Mouse (Mus musculus): ENCODE measurements around the gene Pik3ip1.

The Pik3ip1 gene

GRCm38 (mm10) chr11:3302792-3303191 lies 27.4 kb upstream of the Pik3ip1 start:
- no peak for DNase-seq (ENCODE audit: low spot score)

DNA sequence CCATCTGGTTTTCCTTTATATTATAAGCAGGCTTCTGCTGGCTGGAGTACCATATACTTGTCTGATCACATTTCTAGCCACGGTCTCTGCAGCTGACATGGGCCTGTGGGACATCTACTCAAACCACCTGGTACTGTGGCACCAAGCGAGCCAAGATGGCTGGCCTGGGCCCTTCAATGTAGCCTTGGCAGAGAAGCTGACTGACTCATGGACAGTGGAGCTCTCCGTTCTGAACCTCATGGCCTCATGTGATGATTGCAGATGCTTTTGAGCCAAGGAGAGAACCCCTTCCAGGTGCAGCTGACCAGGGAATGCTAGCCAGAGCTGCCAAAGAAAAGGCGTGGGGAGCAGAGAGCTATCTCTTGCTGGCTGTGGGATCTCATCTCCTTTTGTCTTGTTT lies 24.4 kb upstream of the Pik3ip1 start:
- no peak for DNase-seq (ENCODE audit: low spot score)

DNA sequence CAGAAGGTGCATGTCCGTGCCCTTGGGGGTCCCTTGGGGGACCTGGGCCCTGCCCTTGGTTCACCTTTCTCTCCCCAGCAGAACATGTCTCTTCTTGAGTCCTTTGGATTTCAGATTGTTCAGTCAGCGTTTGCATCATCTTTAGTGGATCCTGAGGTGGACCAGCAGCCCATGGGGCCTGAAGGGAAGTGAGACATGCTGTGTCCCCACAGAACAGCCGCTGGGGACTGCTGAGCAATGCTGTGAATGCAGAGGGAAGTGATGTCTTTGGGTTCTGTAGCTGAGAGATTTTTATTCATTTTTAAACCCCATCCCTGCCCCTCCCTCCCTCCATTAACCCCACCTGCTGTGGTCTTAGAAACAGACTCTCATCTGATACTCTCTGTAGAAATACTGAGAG lies 22.3 kb upstream of the Pik3ip1 start:
- no peak for DNase-seq (ENCODE audit: low spot score)

- no peak for DNase-seq (ENCODE audit: low spot score)
Measured at GRCm38 (mm10) chr11:3309884-3310283, 20.3 kb upstream of the Pik3ip1 start.

DNA sequence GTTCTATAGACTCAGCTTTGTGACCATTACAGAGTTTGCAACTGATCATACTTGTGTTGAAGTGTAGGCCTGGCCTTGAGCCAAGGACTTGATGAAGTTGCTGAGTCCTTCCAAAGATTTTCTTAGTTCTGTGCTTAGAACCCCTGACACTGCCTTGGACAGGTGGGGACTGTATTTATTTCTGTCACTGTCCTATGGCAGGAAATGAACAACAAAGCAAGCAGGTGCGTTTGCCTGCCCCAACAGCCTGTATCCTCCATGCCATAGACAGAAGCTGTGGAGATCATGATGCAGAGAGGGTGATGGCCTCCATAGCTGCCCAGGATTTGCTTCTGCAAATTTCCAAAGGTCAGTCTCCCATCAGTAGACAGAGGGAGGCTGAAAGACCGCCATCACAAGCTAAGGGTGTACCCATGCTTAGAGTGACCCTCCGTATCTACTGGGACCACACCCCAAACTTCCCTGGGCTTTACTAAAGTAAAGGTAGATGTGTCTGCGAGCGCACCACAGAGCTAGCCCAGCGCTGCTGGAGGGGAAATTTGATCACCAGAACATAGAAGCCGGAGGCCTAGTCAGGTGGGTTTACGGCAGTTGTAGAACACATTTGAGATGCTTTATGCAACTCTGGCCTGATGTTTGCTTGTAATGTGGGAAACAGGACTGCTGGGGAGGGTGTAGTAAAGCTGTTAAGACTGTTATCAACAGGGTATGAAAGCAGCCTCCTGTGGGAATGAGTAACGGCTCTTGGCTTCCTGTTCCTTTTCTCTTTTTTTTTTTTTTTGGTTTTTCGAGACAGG lies 19.2 kb upstream of the Pik3ip1 start:
- no peak for DNase-seq (ENCODE audit: low spot score)

- DNase-seq (ENCODE audit: low spot score) = no peak
Measured at GRCm38 (mm10) chr11:3311586-3312347, 18.4 kb upstream of the Pik3ip1 start.

DNA sequence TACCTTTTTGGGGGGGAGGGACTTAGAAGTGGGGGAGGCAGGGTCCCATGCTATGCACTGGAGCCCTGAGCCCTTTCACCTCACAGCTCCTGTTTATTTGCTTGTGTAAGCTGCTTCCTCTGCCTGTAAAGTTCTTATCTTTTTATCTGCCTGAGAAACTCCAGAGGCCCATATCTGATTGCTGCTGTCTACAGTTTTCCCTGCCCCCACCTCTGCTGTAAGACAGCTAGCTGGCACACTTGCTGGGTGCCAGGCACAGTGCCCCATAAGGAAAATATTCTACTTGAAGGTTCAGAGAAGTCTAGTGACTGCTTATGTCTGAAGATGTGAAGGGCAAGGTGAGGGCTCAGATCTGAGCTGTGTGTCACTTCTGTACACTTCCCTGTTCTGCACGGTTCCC lies 16.9 kb upstream of the Pik3ip1 start:
- no peak for DNase-seq (ENCODE audit: low spot score)

DNA sequence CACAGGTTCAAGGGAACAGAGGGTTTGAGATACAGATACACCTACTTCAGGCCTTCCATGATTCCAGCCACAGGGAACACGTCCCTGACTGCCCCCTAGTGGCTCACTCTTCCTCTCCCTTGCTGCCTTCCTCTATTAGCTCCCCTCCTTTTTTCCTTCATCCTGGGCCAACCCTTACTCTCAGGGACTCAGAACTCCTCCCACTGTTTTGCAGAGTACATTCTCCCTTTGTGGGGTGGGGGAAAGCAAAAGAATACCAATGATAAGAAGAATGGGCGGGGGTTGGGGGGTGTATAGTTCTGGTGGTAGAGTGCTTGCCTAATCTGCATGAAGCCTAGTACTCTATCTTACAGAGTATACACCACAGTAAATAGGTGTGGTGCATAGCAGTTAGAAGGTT lies 16.1 kb upstream of the Pik3ip1 start:
- peak; percentile 49 for DNase-seq (ENCODE audit: low spot score)

- no peak for DNase-seq (ENCODE audit: low spot score)
Measured at GRCm38 (mm10) chr11:3318286-3318685, 11.9 kb upstream of the Pik3ip1 start.

GRCm38 (mm10) chr11:3328271-3328670 lies 1.9 kb upstream of the Pik3ip1 start:
- no peak for DNase-seq (ENCODE audit: low spot score)

DNA sequence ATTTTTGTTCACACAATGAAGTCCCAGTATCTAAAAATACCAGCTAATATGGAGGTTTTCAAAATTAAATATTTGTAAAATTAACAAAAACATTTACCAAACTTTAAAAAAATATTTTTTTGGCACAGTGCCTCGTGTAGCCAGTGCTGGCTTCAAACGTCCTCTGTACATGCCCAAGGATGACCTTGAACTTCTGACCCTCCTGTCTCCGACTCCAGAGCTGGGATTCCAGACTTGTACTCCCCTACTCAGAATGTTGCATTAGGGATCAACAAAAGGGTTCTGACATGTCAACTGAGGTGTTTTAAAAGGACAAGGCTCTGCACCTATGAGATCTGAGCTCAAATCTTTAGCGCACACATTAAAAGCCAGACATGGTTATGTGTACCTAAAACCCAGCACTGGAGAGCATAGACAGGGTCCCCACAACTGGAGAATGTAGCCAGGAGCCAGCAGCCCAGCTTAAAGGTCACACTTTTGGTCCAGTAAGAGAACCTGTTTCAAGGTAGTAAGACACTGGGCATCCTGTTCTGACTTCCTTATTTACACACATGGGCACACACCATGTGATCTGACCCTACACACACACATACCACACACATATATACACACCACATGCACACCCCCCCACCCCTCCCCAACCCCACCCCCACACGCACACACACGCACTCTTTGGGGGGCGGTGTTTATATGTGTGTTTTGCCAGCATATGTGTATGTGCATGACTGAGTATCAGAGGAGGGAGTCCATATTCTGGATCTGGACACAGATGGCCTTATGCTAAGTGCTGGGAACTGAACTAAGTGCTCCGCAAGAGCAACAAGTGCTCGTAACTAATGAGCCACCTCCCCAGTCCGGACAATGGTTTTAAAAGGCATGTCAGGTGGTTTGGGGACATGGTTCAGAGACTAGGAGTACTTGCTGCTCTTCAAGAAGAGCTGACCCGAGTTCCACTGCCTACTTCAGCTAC lies 1.1 kb upstream of the Pik3ip1 start:
- no peak for DNase-seq (ENCODE audit: low spot score)

- peak; percentile 73 for DNase-seq (ENCODE audit: low spot score)
Measured at GRCm38 (mm10) chr11:3330566-3330965, 365 bp downstream of the Pik3ip1 start.

DNA sequence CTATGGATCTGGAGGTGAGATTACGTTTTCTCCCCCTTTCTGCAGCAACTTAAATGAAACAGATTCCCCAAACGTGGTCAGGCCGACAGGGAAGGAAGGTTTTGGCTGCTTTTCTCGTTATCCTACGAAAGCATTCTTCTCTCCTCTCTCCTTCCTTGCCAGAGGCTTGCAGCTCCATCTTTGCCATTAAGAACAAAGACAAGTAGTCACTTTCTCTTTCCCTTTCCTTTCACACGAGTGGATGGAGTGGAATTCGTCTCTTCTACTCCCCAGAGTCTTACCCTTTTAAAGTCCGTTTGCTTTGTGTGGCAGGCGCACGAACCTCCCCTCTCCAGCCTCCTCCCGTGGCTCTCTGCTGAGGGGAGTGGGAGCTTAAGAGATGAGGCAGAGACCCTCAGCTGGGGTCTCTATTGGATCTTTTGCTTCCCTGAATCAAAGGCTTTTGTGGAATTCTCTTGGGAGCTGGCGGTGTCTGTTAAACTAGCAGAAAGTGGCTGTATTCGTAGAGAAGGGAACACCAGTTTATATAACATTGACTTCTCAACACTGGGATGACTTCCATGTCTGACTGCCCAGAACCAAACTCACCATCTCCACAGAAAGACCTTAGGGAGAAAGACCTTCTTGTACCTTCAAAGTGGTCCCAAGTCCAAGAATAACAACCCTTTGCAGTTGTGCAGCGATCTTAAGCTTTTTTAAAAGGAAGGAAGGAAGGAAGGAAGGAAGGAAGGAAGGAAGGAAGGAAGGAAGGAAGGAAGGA lies 970 bp downstream of the Pik3ip1 start:
- DNase-seq (ENCODE audit: low spot score) = no peak

GRCm38 (mm10) chr11:3331756-3332642 lies 1.8 kb downstream of the Pik3ip1 start:
- peak; percentile 79 for DNase-seq (ENCODE audit: low spot score)

- no peak for DNase-seq (ENCODE audit: low spot score)
Measured at GRCm38 (mm10) chr11:3333111-3333695, 3.0 kb downstream of the Pik3ip1 start.

- no peak for DNase-seq (ENCODE audit: low spot score)
Measured at GRCm38 (mm10) chr11:3334141-3334710, 4.0 kb downstream of the Pik3ip1 start.

- DNase-seq (ENCODE audit: low spot score) = no peak
Measured at GRCm38 (mm10) chr11:3334711-3335316, 4.6 kb downstream of the Pik3ip1 start.

DNA sequence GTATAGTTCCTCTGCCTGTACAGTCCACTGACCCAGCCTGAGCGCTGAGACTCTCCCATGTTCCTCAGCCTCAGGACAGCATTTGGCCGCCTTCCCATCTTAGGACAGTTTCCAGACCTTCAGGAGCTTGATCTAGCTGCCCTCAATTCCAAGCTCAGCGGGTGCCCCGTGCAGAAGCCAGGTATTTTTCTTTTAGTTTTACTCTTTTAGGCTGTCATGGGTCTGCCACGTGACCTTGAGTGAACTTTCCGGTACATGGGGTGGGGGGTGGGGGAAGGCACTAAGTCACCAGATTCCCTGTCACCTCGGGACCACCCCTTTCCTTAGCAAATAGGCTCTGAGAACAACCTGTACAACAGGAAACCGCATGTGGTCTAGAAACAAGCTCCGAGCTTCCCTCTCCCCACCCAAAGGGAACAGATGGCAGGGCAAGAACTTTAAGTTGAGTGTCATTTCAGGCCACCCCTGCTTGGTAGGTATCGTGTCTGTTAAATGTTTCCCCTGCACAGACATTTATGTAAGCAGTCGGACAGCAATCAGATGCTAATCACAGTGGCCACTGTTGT lies 5.5 kb downstream of the Pik3ip1 start:
- DNase-seq (ENCODE audit: low spot score) = no peak

DNA sequence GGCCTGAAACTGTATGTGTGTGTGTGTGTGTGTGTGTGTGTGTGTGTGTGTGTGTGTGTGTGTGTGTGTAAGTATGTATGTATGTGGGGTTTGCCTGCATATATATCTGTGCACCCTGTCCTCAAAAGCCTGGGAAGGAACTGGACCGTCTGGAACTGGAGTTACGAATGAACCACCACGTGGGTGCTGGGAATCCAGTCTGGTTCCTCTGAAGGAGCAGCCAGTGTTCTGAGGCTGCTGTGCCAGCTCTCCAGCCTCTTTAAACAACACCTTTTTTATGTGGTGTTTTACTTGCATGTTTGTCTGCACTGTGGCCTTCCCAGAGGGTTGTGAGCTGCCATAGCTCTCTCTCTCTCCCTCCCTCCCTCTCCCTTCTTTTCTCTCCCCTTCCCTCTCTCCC lies 6.4 kb downstream of the Pik3ip1 start:
- no peak for DNase-seq (ENCODE audit: low spot score)

Data from urinary bladder, postnatal 25 days (tissue).